Mouse (Mus musculus): Measurements from ENCODE around the gene 4931428F04Rik.

DNA sequence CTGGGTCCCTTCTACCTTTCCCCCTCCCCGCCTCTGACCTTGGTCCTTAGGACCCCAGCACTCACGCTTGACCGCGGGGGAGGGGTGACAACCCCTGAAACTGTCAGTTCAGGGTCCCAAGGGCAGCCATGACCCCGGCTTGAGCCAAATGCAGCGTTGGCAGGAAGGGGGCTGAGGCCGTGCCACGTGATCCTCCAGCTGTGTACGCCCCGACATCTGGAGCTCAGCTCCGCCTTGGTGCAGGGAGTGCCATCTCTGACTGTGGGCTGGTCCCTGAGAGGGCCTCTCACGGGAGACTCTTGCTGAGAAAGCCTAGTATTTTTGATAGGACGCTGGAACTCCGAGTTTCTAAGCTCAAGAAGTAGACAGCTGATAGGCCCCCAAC lies 34.7 kb downstream of the 4931428F04Rik start, which contains the start of gene B3gnt9:
- TF ChIP-seq EP300 (IDR thresholded peaks at IDR 0.05; ENCODE audit: low read depth) (no peak), CTCF (IDR thresholded peaks at IDR 0.05; ENCODE audit: low read depth) (no peak)

Measured in heart, postnatal 0 days (tissue).